Mouse (Mus musculus) cerebellum, adult 2 months (tissue): ENCODE measurements around the gene Fam186a.

Source experiments
- CTCF ChIP-seq: fragments of 200-500 bp; IDR thresholded peaks from 2 replicates; pipeline ENCODE4 v1.5.1; 2011; ENCODE audit warnings: low read depth, mild to moderate bottlenecking, control low read depth, low read length, moderate library complexity, borderline replicate concordance; ENCODE audit not compliant: insufficient read depth
- POLR2A ChIP-seq: fragments of 200-500 bp; IDR thresholded peaks from 2 replicates; pipeline ENCODE4 v1.6.1; 2011; ENCODE audit warnings: low read length, control low read depth, borderline replicate concordance; ENCODE audit not compliant: insufficient read depth

GRCm38 (mm10) chr15:99934501-99934900 is 32.4 kb downstream of the Fam186a start:
- TF ChIP-seq POLR2A (no peak), CTCF (no peak)
